In genomic region chr4:3080385-3081125, GRCm38 (mm10) we compare ENCODE assay signal across 8 mouse cellular contexts.
A peak's percentile ranks its signal among the peaks of the same experiment; 100 is the strongest.
DNase-seq lines count a peak whose midpoint lies in the region; ATAC-seq lines count a peak whose summit lies in the region.

No protein-coding gene starts in this region.

- WGBS in limb, embryonic 15.5 days, result 62% methylated on average over 7 of the region's 7 CpGs
- WGBS in stomach, embryonic 14.5 days, result 56% methylated on average over 7 of the region's 7 CpGs

- peak; percentile 26; the same call in 1 of the 2 replicates for ATAC-seq in limb, embryonic 15.5 days (ENCODE audit: insufficient number of reproducible peaks, low FRiP score, low TSS enrichment, low read depth)
- peak; percentile 7 for ATAC-seq in stomach, embryonic 14.5 days (ENCODE audit: insufficient number of reproducible peaks, insufficient read depth, low FRiP score, low read depth)

- H3K4me2 ChIP-seq in limb, embryonic 15.5 days, result no peak overlapping the region
- H3K4me2 ChIP-seq in stomach, embryonic 14.5 days (replicated peaks; ENCODE audit: low read depth, low read length), result no peak overlapping the region

- no peaks in the 10 kb centered on the region for H3K4me1 ChIP-seq in limb, embryonic 15.5 days
- H3K4me1 ChIP-seq in stomach, embryonic 14.5 days (ENCODE audit: control insufficient read depth, insufficient read depth, low read length), result no peaks in the 10 kb centered on the region

- H3K9ac ChIP-seq in limb, embryonic 15.5 days, result no peak overlapping the region
- H3K9ac ChIP-seq in stomach, embryonic 14.5 days (replicated peaks; ENCODE audit: low read depth, low read length), result no peak overlapping the region

- no peak overlapping the region for H3K27ac ChIP-seq in limb, embryonic 15.5 days
- H3K27ac ChIP-seq in stomach, embryonic 14.5 days (ENCODE audit: low read length), result no peak overlapping the region

- intact Hi-C loops in left cerebral cortex, postnatal 14 days (cut with DNase I), result no loop called here

- DNase-seq in embryo, embryonic 10 days (ENCODE audit: low spot score), result peak; percentile 23
- no peak for DNase-seq in embryo, embryonic 10.5 days (ENCODE audit: low spot score)
- peak; percentile 34 for DNase-seq in 3134 (ENCODE audit: extremely low read depth, insufficient read length, low spot score)
- DNase-seq in gastrocnemius, postnatal 4 days (ENCODE audit: low spot score in 2 of 2), result peak; percentile 9 to 18
- DNase-seq in left cerebral cortex, postnatal 14 days (ENCODE audit: low spot score in 2 of 2), result no peak
- no peak for DNase-seq in adrenal gland, adult (ENCODE audit: inconsistent age in 2 of 2, low spot score in 1 of 2)

- H3K27me3 ChIP-seq in limb, embryonic 15.5 days, result no peaks in the 10 kb centered on the region
- H3K27me3 ChIP-seq in stomach, embryonic 14.5 days (ENCODE audit: control insufficient read depth, insufficient read depth, low read length), result no peaks in the 10 kb centered on the region

- no peak overlapping the region for H3K4me3 ChIP-seq in limb, embryonic 15.5 days
- H3K4me3 ChIP-seq in stomach, embryonic 14.5 days (ENCODE audit: low read depth, low read length), result no peak overlapping the region

- H3K9me3 ChIP-seq in limb, embryonic 15.5 days, result peaks cover 60% of the 10 kb centered on the region
- peaks cover 57% of the 10 kb centered on the region for H3K9me3 ChIP-seq in stomach, embryonic 14.5 days (ENCODE audit: control insufficient read depth, low read depth, low read length)

- H3K36me3 ChIP-seq in limb, embryonic 15.5 days, result no peaks in the 10 kb centered on the region
- H3K36me3 ChIP-seq in stomach, embryonic 14.5 days (ENCODE audit: control insufficient read depth, insufficient read depth, low read length), result no peaks in the 10 kb centered on the region

Comparison
In these comparisons a context has a peak if more than half of its experiments do, and no peak if none do; other contexts are left out.
1. DNase-seq: peak in embryo, embryonic 10 days (single experiment), 3134 (single experiment) and gastrocnemius, postnatal 4 days (2 of 2); none in embryo, embryonic 10.5 days (single experiment), left cerebral cortex, postnatal 14 days (0 of 2) and adrenal gland, adult (0 of 2).